Mouse (Mus musculus) midbrain, embryonic 13.5 days (tissue): ENCODE results near the gene Cxcl14. TPM values are rescaled to one million over a fixed set of nuclear protein-coding genes. Genes with fewer than 3 reads are reported as not detected.

Source experiments
- ATAC-seq: fragments of 200-750 bp; cut with Nextera tagmentation; 2 replicates; pipeline ENCODE4 v1.8.0; 2017; ENCODE audit warnings: mild to moderate bottlenecking, moderate TSS enrichment, moderate library complexity
- H3K27ac ChIP-seq: fragments of 300-500 bp; sonication (generic); 2 replicates; pipeline ENCODE4 v1.5.1; 2015; ENCODE audit warnings: inconsistent platforms, mild to moderate bottlenecking, moderate library complexity
- H3K27me3 ChIP-seq: fragments of 300-500 bp; sonication (generic); 2 replicates; pipeline ENCODE4 v1.6.1; 2015; ENCODE audit warnings: mild to moderate bottlenecking, inconsistent platforms
- H3K36me3 ChIP-seq: fragments of 300-500 bp; sonication (generic); 2 replicates; pipeline ENCODE4 v1.6.1; 2015; ENCODE audit warnings: mild to moderate bottlenecking, inconsistent platforms
- H3K4me1 ChIP-seq: fragments of 300-500 bp; sonication (generic); replicated peaks from 2 replicates; pipeline ENCODE4 v1.6.1; 2015; ENCODE audit warnings: inconsistent platforms
- H3K4me2 ChIP-seq: fragments of 300-500 bp; sonication (generic); replicated peaks from 2 replicates; pipeline ENCODE4 v1.6.1; 2015; ENCODE audit warnings: moderate library complexity, mild to moderate bottlenecking, inconsistent platforms
- H3K4me3 ChIP-seq: fragments of 300-500 bp; sonication (generic); replicated peaks from 2 replicates; pipeline ENCODE4 v1.5.1; 2015; ENCODE audit warnings: mild to moderate bottlenecking, inconsistent platforms
- H3K9ac ChIP-seq: fragments of 300-500 bp; sonication (generic); replicated peaks from 2 replicates; pipeline ENCODE4 v1.6.1; 2015; ENCODE audit warnings: mild to moderate bottlenecking, inconsistent platforms
- H3K9me3 ChIP-seq: fragments of 300-500 bp; sonication (generic); 2 replicates; pipeline ENCODE4 v1.6.1; 2016; ENCODE audit warnings: mild to moderate bottlenecking, inconsistent platforms
- WGBS: fragments of 180-500 bp; shearing (Covaris S2); methylation state at CpG from one replicate; pipeline ENCODE4 v1.1.7; 2015; 5-methylcytosine and 5-hydroxymethylcytosine counted together
- polyA plus RNA-seq: library from polyadenylated mRNA; unstranded; fragments of >200 nt; fragmentation: Nextera tagmentation; extraction: Ambion mirVana; gene quantifications from 2 replicates; pipeline ENCODE4 v1.2.1, GENCODE M21; 2015

Gene Cxcl14
- 7.4 and 8.0 TPM in 2 replicates for polyA plus RNA-seq

DNA sequence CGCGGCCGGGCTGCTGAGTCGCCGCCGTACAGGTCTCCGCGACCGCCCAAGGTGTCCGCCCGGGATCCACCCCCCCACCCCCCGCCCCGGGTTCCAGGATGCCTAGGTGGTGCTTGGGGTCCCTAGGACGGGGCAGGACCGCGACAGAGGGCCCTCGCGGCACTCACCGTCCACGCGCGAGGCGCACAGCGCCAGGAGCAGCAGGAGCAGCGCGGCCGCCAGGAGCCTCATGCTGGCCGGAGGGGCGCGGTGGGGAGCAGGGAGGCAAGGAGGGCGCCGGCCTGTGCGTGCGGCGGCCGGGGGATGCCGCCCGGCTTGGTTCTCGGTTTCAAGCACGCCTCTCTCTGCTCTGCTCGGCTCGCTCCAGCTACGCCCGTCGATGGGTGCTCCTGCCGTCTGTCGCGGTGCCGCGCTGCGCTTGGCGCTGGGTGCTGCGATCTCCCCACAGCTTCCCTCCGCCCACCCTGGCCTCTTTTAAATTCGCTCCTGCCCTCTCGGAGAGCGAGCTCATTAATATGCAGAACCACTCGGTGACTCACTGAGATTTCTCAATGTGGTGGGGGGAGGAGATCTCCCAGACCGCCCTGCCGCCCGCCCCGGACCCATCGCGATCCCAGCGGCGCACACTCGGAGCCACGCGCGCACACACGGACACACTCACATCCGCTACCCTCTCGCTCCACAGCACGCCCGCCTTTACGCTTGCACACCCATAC lies at the start of gene Cxcl14:
Gene Cxcl14 (minus strand): TSS at position 609 of the 716 bp plus-strand sequence.
- Histone ChIP-seq H3K36me3 (no peaks in the 10 kb centered on the region), H3K4me1 (peaks cover 23% of the 10 kb centered on the region), H3K9ac (peak within 1 kb of the TSS; percentile 66), H3K9me3 (no peaks in the 10 kb centered on the region), H3K4me2 (peak within 1 kb of the TSS; percentile 80), H3K27ac (no peak within 1 kb of the TSS), H3K27me3 (peaks cover 87% of the 10 kb centered on the region), H3K4me3 (peak within 1 kb of the TSS; percentile 52)
- under 1% methylated on average over 70 of the region's 76 CpGs for WGBS
- ATAC-seq: peak; percentile 70

DNA sequence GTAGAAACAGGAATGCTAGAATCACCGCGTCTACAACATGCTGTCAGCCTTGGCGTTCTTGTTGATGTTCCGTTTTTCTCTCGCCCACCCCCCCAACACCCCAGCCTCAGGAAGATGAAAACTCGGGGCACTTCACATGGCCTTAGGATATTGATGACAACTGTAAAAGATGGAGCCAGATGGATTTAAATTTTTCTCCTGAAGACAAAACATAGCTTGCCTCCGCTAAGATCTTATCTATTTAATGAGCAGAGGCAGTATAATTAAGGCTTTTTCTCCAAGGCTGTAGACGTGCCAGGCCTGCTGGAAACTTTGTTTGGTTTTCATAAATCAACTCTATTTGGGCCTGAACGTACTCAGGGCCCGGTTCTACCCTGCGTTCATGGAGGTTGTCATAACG lies 48.0 kb upstream of the Cxcl14 start:
- H3K4me2 ChIP-seq: no peak overlapping the region
- no peaks in the 10 kb centered on the region for H3K36me3 ChIP-seq
- H3K9ac ChIP-seq: no peak overlapping the region
- no peak for ATAC-seq
- 0 out of 2 replicates have a peak, but pooled peaks cover 2% of the 10 kb centered on the region for H3K4me1 ChIP-seq
- no peaks in the 10 kb centered on the region for H3K9me3 ChIP-seq
- no peak overlapping the region for H3K27ac ChIP-seq
- H3K27me3 ChIP-seq: 0 out of 2 replicates have a peak, but pooled peaks cover 9% of the 10 kb centered on the region
- 92% methylated on average over 12 of the region's 12 CpGs for WGBS
- no peak overlapping the region for H3K4me3 ChIP-seq

DNA sequence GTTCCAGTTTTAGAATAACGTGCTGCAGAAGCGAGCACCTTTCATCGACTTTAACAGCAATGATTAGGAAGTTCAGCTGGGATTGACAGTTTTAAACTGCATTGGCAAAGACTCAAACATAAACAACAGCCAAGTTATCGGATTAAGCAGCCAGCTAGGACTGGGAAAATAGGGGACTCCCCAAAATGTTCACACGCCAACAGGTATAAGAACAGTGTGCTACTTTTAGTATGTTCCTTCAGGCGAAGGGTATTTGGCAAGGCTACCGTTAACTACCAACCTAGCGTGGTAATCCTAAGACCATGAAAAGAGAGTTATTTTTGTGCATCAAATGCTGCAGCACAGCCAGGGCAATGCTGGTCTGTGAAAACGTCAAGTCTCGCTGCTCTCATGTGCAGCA lies 46.1 kb upstream of the Cxcl14 start:
- H3K4me3 ChIP-seq: no peak overlapping the region
- H3K27ac ChIP-seq: no peak overlapping the region
- 0 out of 2 replicates have a peak, but pooled peaks cover 9% of the 10 kb centered on the region for H3K27me3 ChIP-seq
- H3K9me3 ChIP-seq: no peaks in the 10 kb centered on the region
- H3K4me2 ChIP-seq: no peak overlapping the region
- H3K9ac ChIP-seq: no peak overlapping the region
- H3K4me1 ChIP-seq: 0 out of 2 replicates have a peak, but pooled peaks cover 2% of the 10 kb centered on the region
- ATAC-seq: no peak
- H3K36me3 ChIP-seq: no peaks in the 10 kb centered on the region
- 70% methylated on average over 10 of the region's 10 CpGs for WGBS

DNA sequence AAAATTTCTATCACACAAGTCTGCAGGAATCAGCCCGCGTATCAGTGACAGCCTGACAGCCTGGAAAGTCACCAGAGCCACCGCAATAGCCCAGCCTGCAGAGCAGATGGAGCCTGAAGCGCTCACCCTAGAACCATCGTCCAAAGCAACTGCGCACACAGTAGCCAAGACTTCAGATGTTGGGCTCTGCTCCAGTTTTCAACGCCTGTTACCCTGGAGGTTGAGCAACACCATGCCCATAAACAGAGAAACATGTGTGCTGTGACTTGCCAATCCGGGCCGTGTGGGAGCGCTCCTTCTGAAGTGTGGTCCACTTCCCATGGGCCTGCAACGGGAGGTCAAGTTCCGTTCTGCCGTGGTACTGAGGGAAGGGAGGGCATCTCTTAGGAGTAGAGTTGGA lies 44.2 kb upstream of the Cxcl14 start:
- no peak for ATAC-seq

DNA sequence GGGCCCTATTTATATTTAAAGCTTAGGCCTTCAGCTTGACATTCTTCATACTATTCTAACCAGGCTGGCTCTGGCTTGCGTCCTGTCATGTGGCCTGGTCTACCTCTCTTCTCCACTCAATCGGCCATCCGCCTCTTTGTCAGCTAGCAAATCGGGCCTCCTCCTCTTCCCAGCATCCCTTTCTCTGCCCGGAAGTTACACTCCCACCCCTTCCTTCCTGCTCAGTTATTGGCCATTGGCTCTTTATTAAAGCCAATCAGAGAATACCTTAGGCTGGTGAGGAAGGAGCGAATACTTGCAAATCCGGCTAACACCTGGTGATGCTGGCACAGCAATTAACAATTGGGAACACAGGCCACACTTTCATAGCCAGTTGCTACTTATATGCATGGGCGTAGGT lies 43.5 kb upstream of the Cxcl14 start:
- H3K36me3 ChIP-seq: no peaks in the 10 kb centered on the region
- WGBS: 90% methylated on average over 8 of the region's 8 CpGs
- no peaks in the 10 kb centered on the region for H3K9me3 ChIP-seq
- no peak overlapping the region for H3K4me3 ChIP-seq
- no peak overlapping the region for H3K27ac ChIP-seq
- no peak overlapping the region for H3K4me2 ChIP-seq
- no peak overlapping the region for H3K9ac ChIP-seq
- H3K27me3 ChIP-seq: 0 out of 2 replicates have a peak, but pooled peaks cover 9% of the 10 kb centered on the region
- no peak for ATAC-seq
- H3K4me1 ChIP-seq: peaks cover 5% of the 10 kb centered on the region; the same call in 1 of the 2 replicates

More for the DNA sequence above, 44.2 kb upstream of the Cxcl14 start:
- H3K36me3 ChIP-seq: no peaks in the 10 kb centered on the region
- no peaks in the 10 kb centered on the region for H3K4me1 ChIP-seq
- no peaks in the 10 kb centered on the region for H3K9me3 ChIP-seq
- H3K27me3 ChIP-seq: 0 out of 2 replicates have a peak, but pooled peaks cover 9% of the 10 kb centered on the region
- no peak overlapping the region for H3K9ac ChIP-seq
- H3K4me2 ChIP-seq: no peak overlapping the region
- no peak overlapping the region for H3K27ac ChIP-seq
- WGBS: 93% methylated on average over 13 of the region's 13 CpGs
- no peak overlapping the region for H3K4me3 ChIP-seq

DNA sequence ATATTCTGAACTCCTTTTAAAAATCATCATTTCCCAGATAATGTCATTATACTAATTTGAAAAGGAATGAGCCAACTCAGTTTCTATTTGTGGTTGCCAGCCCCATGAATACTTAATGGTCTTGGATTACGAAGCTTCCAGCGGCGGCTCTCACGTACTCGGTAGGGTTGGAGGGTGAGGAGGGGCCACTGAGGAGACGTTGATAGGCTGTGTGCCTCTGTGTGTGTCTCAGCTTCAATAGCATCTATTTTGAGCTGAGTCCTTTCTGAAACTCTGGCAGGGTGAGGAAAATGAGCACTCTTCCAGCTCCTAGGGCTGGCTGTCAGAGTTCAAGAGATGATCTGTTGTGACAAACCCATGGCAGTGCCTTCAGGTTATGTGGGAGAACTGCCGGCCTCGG lies 40.6 kb upstream of the Cxcl14 start:
- Histone ChIP-seq H3K4me2 (no peak overlapping the region), H3K36me3 (no peaks in the 10 kb centered on the region), H3K27ac (no peak overlapping the region), H3K9ac (no peak overlapping the region), H3K4me1 (peaks cover 15% of the 10 kb centered on the region), H3K9me3 (no peaks in the 10 kb centered on the region), H3K27me3 (peaks cover 15% of the 10 kb centered on the region; the same call in 1 of the 2 replicates), H3K4me3 (no peak overlapping the region)
- 33% methylated on average over 8 of the region's 8 CpGs for WGBS
- no peak for ATAC-seq

DNA sequence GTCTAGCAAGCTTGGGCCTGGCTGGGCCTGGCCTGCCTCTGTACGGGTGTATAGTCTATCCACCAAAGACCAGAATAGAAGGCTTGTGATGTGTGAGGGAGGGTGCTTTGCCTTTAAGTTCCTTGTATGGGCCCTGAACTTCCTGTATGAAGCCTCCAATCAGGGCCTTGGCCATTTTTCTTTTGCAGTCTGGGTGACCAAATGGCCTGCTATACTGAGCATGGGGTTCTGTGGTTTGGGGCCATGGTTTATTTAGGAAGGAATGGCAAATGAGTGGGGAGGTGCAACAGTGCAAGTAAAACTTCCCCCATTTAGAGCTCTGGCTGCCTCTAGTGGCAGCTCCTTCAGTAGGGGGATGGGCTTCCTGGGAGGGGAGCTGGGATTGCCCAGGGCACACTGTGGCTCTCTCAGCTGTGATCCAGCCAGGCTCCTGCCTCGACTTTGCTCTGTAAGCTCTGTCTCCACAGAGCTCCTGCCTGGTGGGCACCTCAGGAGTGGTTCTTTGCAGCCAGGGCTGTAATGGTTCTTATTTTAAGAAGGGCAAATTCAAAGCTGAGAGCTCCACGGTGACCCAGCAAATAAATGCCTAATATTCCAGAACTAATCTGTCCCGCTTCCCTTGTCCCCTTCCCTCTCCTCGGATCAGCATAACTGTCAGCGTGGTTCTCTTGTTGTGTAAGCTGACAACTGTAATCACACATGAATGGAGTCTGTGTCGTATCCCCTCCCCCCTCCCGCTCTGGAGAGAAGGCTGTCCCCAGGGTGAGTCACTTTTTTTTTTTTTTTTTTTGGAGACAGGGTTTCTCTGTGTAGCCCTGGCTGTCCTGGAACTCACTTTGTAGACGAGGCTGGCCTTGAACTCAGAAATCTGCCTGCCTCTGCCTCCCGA lies 38.7 kb upstream of the Cxcl14 start:
- H3K4me2 ChIP-seq: no peak overlapping the region
- no peaks in the 10 kb centered on the region for H3K9me3 ChIP-seq
- peaks cover 15% of the 10 kb centered on the region; the same call in 1 of the 2 replicates for H3K27me3 ChIP-seq
- peaks cover 33% of the 10 kb centered on the region for H3K4me1 ChIP-seq
- H3K9ac ChIP-seq: no peak overlapping the region
- 43% methylated on average over 10 of the region's 10 CpGs for WGBS
- H3K36me3 ChIP-seq: no peaks in the 10 kb centered on the region
- H3K4me3 ChIP-seq: no peak overlapping the region
- no peak overlapping the region for H3K27ac ChIP-seq
- ATAC-seq: peak; percentile 46; the same call in 1 of the 2 replicates

DNA sequence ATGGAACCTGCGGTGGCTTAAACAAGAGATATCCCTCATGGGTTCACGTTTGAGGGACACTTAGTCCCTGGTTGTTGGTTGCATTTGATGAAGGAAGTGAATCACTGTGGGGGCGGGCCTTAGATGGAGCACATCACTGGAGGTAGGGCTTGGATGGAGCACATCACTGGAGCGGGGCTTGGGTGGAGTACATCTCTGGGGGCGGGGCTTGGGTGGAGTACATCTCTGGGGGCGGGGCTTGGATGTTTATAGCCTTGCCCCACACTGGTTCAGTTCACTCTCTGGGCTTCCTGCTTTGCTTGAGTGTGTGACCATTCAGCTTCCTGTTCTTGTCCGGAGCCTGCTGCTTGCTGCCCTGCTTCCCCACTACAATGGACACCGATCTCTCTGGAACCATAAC lies 37.9 kb upstream of the Cxcl14 start:
- H3K4me2 ChIP-seq: no peak overlapping the region
- no peaks in the 10 kb centered on the region for H3K9me3 ChIP-seq
- H3K36me3 ChIP-seq: no peaks in the 10 kb centered on the region
- no peak overlapping the region for H3K27ac ChIP-seq
- WGBS: 89% methylated on average over 8 of the region's 8 CpGs
- peaks cover 12% of the 10 kb centered on the region; the same call in 1 of the 2 replicates for H3K27me3 ChIP-seq
- no peak for ATAC-seq
- no peak overlapping the region for H3K4me3 ChIP-seq
- peaks cover 39% of the 10 kb centered on the region for H3K4me1 ChIP-seq
- no peak overlapping the region for H3K9ac ChIP-seq

DNA sequence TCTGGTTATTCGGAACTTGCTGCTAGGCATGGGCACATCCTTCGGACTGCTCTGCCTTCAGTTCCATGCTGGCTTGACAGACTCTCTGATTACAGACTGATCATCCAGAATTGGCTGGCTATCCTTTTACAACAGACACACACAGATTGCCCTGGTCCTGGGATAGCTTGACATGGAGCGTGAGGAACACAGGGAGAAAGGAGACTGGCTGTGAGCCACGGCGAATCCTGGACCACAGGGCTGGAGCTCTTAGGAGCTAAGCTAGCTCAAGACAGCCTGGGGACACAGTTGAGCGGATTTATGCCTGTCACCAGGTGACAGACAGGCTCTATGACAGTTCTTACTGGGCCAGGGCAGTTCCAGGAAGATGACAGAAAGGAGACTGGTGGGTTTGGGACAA lies 36.0 kb upstream of the Cxcl14 start:
- H3K27me3 ChIP-seq: peaks cover 22% of the 10 kb centered on the region
- H3K4me1 ChIP-seq: peaks cover 39% of the 10 kb centered on the region
- WGBS: 77% methylated on average over 6 of the region's 6 CpGs
- H3K4me2 ChIP-seq: no peak overlapping the region
- H3K27ac ChIP-seq: no peak overlapping the region
- no peak for ATAC-seq
- H3K36me3 ChIP-seq: no peaks in the 10 kb centered on the region
- H3K9me3 ChIP-seq: no peaks in the 10 kb centered on the region
- H3K9ac ChIP-seq: no peak overlapping the region
- no peak overlapping the region for H3K4me3 ChIP-seq

DNA sequence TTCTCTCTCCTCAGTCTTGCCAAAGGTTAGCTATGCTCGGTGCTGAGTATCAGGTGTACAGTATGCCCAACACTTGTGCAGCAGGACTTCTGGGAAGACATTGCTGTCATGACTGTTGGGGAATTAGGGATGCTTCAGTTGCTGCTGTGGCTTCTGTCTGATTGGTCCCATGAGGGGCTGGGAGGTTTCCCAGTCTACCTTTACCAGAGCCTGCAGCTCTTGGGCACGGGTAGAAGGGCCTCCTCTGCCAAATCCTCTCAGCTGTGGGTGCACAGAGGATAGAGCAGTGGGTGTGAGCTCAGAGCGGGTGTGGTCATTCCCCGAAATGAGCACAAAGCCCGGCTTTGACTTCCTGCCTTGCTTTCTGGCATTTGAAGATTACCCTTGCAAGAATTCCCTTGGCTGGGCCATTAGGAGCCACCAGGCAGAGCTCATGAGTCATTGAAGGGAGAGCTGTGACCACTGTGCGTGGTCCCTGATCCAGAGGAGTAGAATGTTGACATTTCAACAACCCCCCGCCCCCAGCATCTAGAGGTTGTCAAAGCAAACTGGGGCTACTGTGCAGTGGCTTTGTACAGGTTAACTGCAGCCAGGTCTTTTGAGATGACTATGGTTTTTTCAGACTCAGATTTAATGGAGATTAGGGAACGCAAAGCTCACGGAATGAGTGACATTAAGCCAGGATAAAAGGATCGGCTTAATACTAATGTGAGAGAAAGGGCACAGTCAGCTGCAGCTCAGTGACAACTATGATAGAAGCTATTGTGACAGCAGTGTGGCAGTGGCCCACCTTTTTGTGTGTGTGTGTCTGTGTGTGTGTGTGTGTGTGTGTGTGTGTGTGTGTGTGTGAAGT lies 34.5 kb upstream of the Cxcl14 start:
- peak; percentile 60 for ATAC-seq
- 27% methylated on average over 10 of the region's 10 CpGs for WGBS
- Histone ChIP-seq H3K9me3 (no peaks in the 10 kb centered on the region), H3K27me3 (peaks cover 22% of the 10 kb centered on the region), H3K36me3 (no peaks in the 10 kb centered on the region), H3K9ac (no peak overlapping the region), H3K4me3 (no peak overlapping the region), H3K4me1 (peaks cover 39% of the 10 kb centered on the region), H3K27ac (no peak overlapping the region), H3K4me2 (no peak overlapping the region)

DNA sequence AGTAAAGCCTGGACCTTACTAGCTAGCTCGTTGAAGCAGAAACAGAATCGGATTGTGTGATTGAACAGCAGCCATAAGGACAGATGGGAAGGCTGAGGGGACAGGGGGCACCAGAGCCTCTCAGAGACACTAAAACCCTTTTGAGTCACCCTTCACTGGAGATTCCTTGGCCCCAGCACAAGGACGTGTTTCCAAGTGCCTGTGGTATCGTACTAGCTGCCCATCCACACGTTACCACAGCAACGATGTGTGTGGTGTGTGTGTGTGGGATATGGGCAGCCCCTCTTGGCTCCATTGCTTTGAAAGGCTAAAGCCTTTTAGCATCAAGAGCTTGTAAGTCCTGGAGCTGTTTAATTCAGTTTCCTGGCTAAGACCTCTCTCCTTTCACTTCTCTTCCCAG lies 33.4 kb upstream of the Cxcl14 start:
- ATAC-seq: peak; percentile 58
- Histone ChIP-seq H3K4me3 (no peak overlapping the region), H3K9me3 (no peaks in the 10 kb centered on the region), H3K9ac (no peak overlapping the region), H3K36me3 (no peaks in the 10 kb centered on the region), H3K4me1 (peaks cover 34% of the 10 kb centered on the region), H3K4me2 (no peak overlapping the region), H3K27me3 (peaks cover 22% of the 10 kb centered on the region), H3K27ac (no peak overlapping the region)
- 40% methylated on average over 6 of the region's 6 CpGs for WGBS
